Mouse (Mus musculus) brain, embryonic 14.5 days (tissue): Measurements from ENCODE around the gene Ighmbp2.
A peak's percentile ranks its signal among the peaks of the same experiment; 100 is the strongest.

Experiments used
- CTCF ChIP-seq: fragments of 200-500 bp; IDR thresholded peaks from 2 replicates; pipeline ENCODE4 v1.5.1; 2012; ENCODE audit warnings: inconsistent platforms, mild to moderate bottlenecking, moderate library complexity, borderline replicate concordance; ENCODE audit not compliant: insufficient read depth, insufficient read length; ENCODE audit errors: extremely low read depth
- POLR2A ChIP-seq: fragments of 200-500 bp; IDR thresholded peaks from 2 replicates; pipeline ENCODE4 v1.6.1; 2012; ENCODE audit warnings: mild to moderate bottlenecking, inconsistent platforms, borderline replicate concordance; ENCODE audit not compliant: poor library complexity, insufficient read depth, insufficient read length, severe bottlenecking; ENCODE audit errors: extremely low read depth

GRCm38 (mm10) chr19:3320801-3321200 lies 38.0 kb upstream of the Ighmbp2 start:
- TF ChIP-seq POLR2A (no peak), CTCF (peak; percentile 24; the same call in 1 of the 2 replicates)
